Mouse (Mus musculus): ENCODE measurements around the gene Timm50.

Timm50 gene

GRCm38 (mm10) chr7:28311926-28312543 lies at the start of gene Timm50:
Gene Timm50 (minus strand): TSS chr7:28312072.
- DNase-seq: peak; percentile 97

DNA sequence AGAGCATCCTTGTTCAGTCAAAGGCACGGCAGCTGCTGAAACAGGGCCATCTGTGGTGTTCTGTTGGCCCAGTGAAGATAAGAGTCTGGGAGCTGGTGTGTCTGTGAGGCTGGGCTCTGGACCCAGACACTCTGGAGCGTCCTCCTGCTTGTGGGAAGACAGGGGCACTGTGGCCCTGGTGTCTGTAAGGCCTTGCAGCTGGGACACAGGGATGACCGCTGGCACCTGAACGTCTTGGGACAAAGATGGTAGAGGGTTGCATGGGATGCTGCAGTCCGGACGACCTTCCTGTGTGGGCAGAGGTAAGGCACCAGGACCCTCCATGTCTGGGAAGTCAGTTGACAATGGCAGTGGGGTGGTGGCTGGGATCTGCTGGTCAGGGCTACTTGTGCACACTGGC lies 48.4 kb upstream of the Timm50 start:
- no peak for DNase-seq

DNA sequence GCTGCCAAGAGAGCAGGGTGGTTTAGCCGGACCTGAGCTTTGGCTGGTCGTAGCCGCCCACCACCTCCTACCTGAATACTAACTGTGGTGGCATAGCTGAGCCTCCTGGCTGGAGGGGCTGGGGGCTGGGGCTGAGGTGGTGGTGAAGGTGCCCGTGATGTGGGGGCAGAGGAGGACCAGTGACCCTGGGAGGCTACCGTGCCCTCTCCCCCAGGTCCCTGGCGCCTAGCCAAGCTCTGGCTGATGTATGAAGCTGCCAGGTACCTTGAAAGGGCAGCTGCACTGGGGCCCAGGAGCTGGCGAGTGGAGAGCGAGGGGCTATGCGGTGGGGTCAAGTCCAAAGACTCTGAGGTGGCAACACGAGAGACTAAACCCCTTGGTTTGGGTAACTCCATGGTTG lies 48.0 kb upstream of the Timm50 start:
- DNase-seq: no peak

- no peak for DNase-seq
These were observed 46.6 kb upstream of the Timm50 start for GRCm38 (mm10) chr7:28358431-28358830.

- no peak for DNase-seq
These were observed 46.1 kb upstream of the Timm50 start for GRCm38 (mm10) chr7:28357984-28358383.

- no peak for DNase-seq
These were observed 45.1 kb upstream of the Timm50 start for GRCm38 (mm10) chr7:28356981-28357380.

DNA sequence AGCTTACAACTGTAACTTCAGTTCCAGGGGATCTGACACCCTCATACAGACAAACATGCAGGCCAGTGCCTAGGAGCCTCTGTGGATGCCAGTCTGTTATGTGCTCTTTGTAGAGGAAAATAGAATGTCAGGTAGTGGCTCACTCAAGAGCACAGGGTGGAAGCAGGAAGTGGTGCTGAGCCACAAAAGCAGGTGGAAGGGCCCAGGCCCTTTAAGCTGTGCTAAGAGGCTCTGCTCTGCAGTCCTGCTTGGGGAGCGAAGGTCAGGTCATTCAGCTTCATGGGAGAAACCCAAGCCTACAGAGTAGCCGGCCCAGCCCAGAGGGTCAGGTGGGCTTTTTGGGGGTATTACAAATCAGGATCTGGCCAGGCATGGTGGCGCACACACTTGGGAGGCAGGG lies 43.3 kb upstream of the Timm50 start:
- DNase-seq: no peak

DNA sequence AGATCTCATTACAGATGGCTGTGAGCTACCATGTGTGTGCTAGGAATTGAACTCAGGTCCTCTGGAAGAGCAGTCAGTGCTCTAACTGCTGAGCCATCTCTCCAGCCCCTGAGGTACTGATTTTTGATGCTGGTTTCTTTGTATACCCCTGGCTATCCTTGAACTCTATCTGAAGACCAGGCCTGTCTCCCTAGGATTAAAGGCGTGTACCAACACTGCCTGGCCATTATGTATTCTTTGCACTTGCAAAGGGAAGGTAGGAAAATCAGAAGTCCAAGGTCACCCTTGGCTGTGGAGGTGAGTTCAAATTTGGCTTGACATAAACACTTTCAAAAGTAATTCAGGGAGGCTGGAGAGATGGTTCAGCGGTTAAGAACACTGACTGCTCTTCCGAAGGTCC lies 42.7 kb upstream of the Timm50 start:
- DNase-seq: no peak

DNA sequence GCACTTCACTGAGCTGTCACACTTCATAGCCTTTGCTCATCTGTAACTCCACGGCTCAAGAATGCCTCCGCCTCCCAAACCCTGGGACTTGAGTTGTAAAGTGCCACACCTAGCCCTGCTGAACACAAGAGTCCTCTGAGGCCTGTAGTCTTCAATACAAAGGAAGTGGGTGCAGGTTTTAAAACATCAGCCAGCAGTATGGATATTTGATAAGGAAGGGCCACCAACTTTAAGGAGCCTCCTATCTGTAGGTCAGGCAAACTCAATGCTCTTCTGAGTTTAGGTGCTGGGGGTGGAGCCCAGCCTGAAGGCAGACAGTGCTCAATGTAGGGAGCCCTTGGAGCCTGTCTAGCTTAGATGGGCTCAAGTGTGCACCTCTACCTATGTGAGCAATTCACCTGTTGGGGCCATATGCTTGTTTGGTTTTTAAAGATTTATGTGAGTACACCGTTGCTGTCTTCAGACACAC lies 42.3 kb upstream of the Timm50 start:
- DNase-seq: no peak

- no peak for DNase-seq
These were observed 41.4 kb upstream of the Timm50 start for GRCm38 (mm10) chr7:28353267-28353666.

DNA sequence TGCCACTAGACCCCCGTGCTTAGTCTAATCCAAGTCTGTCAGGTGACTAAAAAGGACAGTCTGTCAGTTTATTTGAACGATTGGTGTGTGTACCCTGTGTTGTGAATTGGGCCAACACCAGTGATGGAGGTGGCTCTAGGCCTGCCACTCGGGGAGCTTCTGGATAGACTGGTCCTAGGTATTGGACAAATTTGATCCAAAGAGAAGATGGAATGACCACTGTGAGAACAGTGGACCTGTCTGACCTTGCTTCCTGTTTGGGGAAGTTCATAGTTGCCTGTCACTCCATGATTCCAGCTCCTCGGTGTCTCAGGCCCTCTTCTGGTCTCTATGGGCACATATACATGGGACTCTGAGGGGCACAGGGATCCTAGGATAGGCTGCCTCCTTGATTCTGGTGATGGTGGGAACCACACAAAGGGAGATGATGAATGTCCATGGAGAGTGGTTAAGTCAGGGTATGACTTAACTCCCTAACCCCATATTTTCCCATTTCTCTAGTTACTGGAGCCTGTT lies 39.9 kb upstream of the Timm50 start:
- DNase-seq: no peak

DNA sequence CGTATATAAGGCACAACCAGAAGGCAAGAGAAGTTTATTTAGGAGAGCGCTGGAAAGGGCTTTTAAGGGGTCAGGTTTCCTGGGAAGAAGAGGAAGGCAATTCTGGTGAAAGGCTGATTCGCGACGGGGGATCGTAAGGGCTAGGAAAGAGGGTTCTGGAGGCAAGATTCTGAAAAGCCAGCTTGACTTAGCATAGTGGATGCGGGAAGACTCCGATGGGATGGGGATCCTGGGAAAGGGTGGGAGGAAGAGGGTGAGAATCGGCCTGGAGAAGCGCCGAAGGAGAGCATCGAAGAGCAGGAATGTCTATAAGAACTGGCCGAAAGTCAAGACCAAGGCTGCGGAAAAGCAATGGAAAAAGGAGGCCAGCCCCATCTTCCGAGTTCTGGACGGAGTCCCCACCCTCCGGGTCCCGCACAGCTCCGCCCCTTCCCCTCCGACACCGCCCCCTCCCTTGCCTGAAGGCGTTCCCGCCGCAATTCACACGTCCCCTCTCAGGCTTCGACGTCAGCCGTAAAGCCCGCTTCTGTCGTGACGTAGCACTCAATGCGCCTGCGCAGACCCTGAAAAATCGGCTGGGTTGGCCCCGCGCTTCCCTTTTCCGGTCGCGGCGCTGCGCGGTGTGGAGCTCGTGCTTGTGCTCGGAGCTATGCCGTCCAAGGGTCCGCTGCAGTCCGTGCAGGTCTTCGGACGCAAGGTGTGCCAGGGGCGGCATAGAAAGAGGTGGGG lies 38.4 kb upstream of the Timm50 start, which contains the start of gene Rps16:
TSS of gene Rps16 (plus strand) at position 498 of the 729 bp plus-strand sequence.
- peak; percentile 97 for DNase-seq

DNA sequence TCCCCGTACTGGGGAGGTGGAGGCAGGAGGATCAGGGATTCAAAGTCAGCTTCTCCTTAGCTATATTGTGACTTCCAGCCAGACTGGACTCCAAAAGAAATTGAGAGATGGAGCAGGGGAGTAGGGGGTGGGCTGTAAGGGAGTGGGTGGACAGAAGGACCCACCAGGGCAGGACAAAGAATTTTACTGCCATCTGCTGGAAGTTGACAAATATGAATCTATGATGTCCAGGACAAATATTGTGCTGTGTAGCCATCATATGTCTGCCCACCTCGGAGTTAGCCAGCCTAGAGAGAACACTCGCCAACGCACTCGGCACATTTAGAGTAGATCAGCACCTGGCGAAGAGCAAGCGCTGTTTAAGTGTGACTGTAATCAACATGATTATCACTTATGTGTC lies 36.7 kb upstream of the Timm50 start:
- no peak for DNase-seq

GRCm38 (mm10) chr7:28347746-28348145 lies 35.9 kb upstream of the Timm50 start:
- DNase-seq: no peak

DNA sequence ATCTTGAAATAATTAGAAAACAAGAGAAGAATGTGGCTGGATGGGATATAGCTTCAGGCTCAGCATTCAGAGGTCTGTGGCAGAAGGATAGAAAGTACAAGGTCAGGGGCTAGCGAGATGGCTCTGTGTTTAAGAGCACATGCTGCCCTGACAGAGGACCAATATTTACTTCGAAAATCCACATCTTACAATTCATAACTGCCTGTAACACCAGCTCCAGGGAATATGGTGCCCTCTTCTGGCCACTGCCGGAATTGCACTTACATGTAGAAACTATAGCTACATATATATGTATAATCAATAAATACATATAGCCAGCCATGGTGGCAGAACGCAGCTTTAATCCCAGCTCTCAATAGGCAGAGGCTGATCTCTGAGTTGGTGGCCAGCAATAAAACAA lies 32.8 kb upstream of the Timm50 start:
- peak; percentile 69 for DNase-seq

DNA sequence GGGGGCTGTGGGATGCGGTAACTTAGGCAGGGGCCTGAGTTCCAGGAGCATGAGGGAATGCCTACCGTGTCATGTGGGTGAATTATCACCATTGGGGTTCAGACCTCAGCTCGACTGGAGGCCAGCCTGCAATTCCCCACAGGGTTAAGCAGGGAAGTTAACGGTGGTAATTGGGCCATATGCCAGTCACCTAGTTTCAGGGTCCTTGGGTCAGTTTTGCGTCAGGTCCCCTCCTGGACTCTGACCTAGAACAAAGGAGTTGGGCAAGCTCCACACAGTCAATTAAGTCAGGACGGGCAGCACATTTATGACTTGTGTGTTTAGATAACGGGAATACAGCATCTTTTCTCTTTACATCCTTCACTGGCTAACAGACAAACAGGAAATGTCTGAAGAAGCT lies 29.5 kb upstream of the Timm50 start:
- DNase-seq: no peak

- peak; percentile 39 for DNase-seq
These were observed 27.5 kb upstream of the Timm50 start for GRCm38 (mm10) chr7:28339213-28339917.

GRCm38 (mm10) chr7:28338108-28338998 lies 26.5 kb upstream of the Timm50 start, which contains the start of gene Supt5:
Gene Supt5 (minus strand): TSS chr7:28338746.
- DNase-seq: peak; percentile 95

GRCm38 (mm10) chr7:28335471-28335870 lies 23.6 kb upstream of the Timm50 start:
- DNase-seq: no peak

DNA sequence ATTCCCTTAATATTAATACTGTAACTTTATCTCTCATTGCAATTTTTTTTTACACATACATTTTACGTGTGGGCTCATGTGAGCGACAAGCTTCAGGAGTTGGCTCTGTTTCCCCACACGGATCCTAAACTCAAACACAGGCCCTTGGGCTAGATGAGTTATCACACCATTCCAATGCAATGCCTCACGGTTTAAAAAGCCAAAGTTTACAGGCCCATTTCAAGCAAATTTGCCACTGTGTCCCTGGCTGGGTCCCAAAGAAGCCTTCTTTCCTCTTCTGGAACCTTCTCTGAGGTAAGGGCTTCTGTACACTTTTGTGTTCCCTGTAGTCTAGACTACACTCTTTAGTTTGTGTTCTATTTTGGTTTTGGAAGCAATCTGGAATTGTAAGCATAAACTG lies 22.7 kb upstream of the Timm50 start:
- DNase-seq: no peak

DNA sequence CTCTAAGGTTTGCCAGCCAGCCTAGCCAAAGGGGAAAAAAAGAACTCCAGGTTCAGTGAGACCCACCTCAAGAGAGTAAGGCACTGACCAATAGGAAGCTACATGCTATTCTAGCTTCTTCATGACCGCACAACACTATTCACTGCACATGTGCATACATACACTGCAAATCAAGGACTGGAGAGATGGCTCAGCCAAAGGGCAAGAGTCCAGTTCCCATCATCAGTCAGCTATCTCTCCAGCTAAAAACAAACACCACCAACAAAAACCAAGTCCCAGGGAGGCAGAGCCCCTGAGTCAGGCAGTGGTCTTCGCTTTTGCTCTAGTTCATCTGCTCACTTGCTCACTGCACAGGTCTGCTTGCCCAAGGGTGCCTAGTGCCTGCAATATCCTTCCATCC lies 16.4 kb upstream of the Timm50 start:
- DNase-seq: no peak

DNA sequence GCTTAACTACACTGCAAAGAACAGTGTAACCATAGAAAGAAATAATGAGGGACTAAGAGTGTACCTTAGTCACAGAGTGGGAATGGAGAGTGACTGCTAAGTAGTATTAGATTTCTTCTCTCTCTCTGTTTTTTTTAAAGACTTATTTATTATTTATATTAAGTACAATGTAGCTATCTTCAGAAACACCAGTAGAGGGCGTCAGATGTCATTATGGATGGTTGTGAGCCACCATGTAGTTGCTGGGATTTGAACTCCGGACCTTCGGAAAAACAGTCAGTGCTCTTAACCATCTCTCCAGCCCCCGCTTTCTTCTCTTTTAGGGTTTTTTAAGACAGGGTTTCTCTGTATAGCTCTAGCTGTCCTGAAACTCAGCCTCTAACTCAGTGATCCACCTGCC lies 14.6 kb upstream of the Timm50 start:
- DNase-seq: no peak

DNA sequence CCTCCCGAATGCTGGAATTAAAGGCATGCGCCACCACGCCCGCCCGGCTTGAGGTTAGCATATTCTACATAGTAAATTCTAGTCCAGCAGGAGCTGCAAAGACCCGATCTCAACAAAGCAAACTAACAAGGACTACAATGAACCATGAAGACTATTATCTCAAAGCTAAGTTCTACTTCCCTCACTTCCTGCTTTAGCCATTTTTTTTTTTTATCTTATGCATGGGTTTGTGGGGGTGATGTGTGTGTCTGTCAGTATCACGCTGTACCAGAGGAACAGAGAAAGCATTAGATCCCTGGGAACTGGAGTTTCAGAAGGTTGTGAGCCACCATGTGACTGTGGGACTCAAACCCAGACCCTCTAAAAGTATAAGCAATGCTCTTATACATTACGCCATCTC lies 13.4 kb upstream of the Timm50 start:
- DNase-seq: no peak

Data from cerebellum, adult 8-10 months (tissue).